Mouse (Mus musculus) thymus, adult 2 months (tissue): Measurements from ENCODE around the gene Wwox. TPM values are rescaled to one million over a fixed set of nuclear protein-coding genes. Genes with fewer than 3 reads are reported as not detected.

Experiments used
- DNase-seq: peaks from one replicate; pipeline ENCODE4 v3.0.0; 2021
- H3K27ac ChIP-seq: fragments of 200-500 bp; 2 replicates; pipeline ENCODE4 v1.5.1; 2012; ENCODE audit warnings: low read length, control low read depth; ENCODE audit not compliant: control insufficient read depth, insufficient read depth
- H3K27me3 ChIP-seq: fragments of 200-500 bp; 2 replicates; pipeline ENCODE4 v1.6.1; 2012; ENCODE audit warnings: mild to moderate bottlenecking, low read length, moderate library complexity, mixed read lengths; ENCODE audit not compliant: control insufficient read depth, insufficient read depth
- H3K36me3 ChIP-seq: fragments of 200-500 bp; 2 replicates; pipeline ENCODE4 v1.6.1; 2012; ENCODE audit warnings: mild to moderate bottlenecking, low read length, moderate library complexity; ENCODE audit not compliant: control insufficient read depth, insufficient read depth
- H3K4me1 ChIP-seq: fragments of 200-500 bp; replicated peaks from 2 replicates; pipeline ENCODE4 v1.6.1; 2012; ENCODE audit warnings: low read length; ENCODE audit not compliant: control insufficient read depth, insufficient read depth
- H3K4me3 ChIP-seq: fragments of 200-500 bp; 2 replicates; pipeline ENCODE4 v1.5.1; 2012; ENCODE audit warnings: mild to moderate bottlenecking, low read length, control low read depth, moderate library complexity; ENCODE audit not compliant: control insufficient read depth, insufficient read depth
- CTCF ChIP-seq: fragments of 200-500 bp; IDR thresholded peaks from 2 replicates; pipeline ENCODE4 v1.5.1; 2012; ENCODE audit warnings: mild to moderate bottlenecking, control low read depth, low read length, moderate library complexity, borderline replicate concordance; ENCODE audit not compliant: control insufficient read depth, poor library complexity, insufficient read depth; ENCODE audit errors: extremely low read depth
- POLR2A ChIP-seq: fragments of 200-500 bp; IDR thresholded peaks from 2 replicates; pipeline ENCODE4 v1.6.1; 2012; ENCODE audit warnings: mild to moderate bottlenecking, low read length, control low read depth, moderate library complexity; ENCODE audit not compliant: control insufficient read depth, poor library complexity, insufficient read depth; ENCODE audit errors: extremely low read depth
- WGBS: fragments of 180-500 bp; shearing (Covaris S2); methylation state at CpG from one replicate; pipeline ENCODE4 v1.1.7; 2018; 5-methylcytosine and 5-hydroxymethylcytosine counted together
- polyA plus RNA-seq: library from polyadenylated mRNA; depleted of rRNA; stranded (reverse); fragments of >200 nt; gene quantifications from 2 replicates; pipeline ENCODE4 v1.2.3, GENCODE M21; 2012; rRNA removed

The Wwox gene
- polyA plus RNA-seq, 1 experiment = 8.4 TPM

GRCm38 (mm10) chr8:115390921-115391504, 951.6 kb downstream of the Wwox start:
- Histone ChIP-seq H3K27me3 (no peaks in the 10 kb centered on the region), H3K4me1 (no peaks in the 10 kb centered on the region), H3K27ac (no peak overlapping the region), H3K4me3 (no peak overlapping the region), H3K36me3 (no peaks in the 10 kb centered on the region)
- DNase-seq = no peak
- 70% methylated on average over 5 of the region's 5 CpGs for WGBS
- TF ChIP-seq POLR2A = no peak
- no peak for TF ChIP-seq CTCF

- DNase-seq = no peak
- Histone ChIP-seq H3K27ac (no peak overlapping the region), H3K36me3 (no peaks in the 10 kb centered on the region), H3K27me3 (no peaks in the 10 kb centered on the region), H3K4me1 (peaks cover 21% of the 10 kb centered on the region), H3K4me3 (no peak overlapping the region)
- TF ChIP-seq POLR2A (no peak), CTCF (no peak)
- WGBS = 91% methylated on average over 5 of the region's 5 CpGs
These were observed 956.4 kb downstream of the Wwox start for GRCm38 (mm10) chr8:115395840-115396239.

DNA sequence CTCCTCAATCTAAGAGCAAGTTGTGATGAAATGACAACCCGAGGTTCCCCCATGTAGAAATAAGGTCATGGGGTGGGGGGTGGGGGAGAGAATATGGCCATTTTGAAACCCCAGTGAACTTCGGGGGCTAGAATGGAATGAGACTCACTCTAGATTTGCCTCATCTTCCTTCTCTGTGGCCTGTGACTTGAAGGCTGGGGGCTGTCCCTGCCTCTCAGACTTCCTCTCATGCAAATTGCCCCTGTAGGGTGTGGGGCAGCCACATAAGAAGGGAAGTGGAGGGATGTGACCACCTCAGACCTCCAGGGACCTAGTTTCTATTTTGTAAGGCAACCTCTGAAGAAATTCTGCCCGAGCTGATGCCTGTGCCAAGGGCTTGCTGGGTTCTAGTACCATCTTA, 958.5 kb downstream of the Wwox start:
- WGBS = 16% methylated on average over 3 of the region's 3 CpGs

GRCm38 (mm10) chr8:115400013-115400720, 960.7 kb downstream of the Wwox start:
- Histone ChIP-seq H3K27ac (no peak overlapping the region), H3K4me1 (peaks cover 21% of the 10 kb centered on the region), H3K27me3 (no peaks in the 10 kb centered on the region), H3K4me3 (no peak overlapping the region), H3K36me3 (no peaks in the 10 kb centered on the region)
- 6% methylated on average over 15 of the region's 15 CpGs for WGBS
- TF ChIP-seq POLR2A = no peak
- no peak for TF ChIP-seq CTCF
- DNase-seq = peak; percentile 49

More for the DNA sequence above, 958.5 kb downstream of the Wwox start:
- DNase-seq = peak; percentile 47
- no peaks in the 10 kb centered on the region for H3K27me3 ChIP-seq
- peaks cover 21% of the 10 kb centered on the region for H3K4me1 ChIP-seq
- no peaks in the 10 kb centered on the region for H3K36me3 ChIP-seq
- H3K27ac ChIP-seq = no peak overlapping the region
- no peak overlapping the region for H3K4me3 ChIP-seq
- no peak for TF ChIP-seq POLR2A
- TF ChIP-seq CTCF = no peak

Other genes with a start within 250 kb of the Wwox start
- gene Vat1l, start 234.0 kb upstream of the Wwox start, polyA plus RNA-seq = 0.24 and 0.32 TPM in 2 replicates
- not detected in 2 replicates for gene Clec3a, start 21.6 kb upstream of the Wwox start, polyA plus RNA-seq